ENCODE assay signal across 9 mouse cellular contexts in the genomic region with DNA sequence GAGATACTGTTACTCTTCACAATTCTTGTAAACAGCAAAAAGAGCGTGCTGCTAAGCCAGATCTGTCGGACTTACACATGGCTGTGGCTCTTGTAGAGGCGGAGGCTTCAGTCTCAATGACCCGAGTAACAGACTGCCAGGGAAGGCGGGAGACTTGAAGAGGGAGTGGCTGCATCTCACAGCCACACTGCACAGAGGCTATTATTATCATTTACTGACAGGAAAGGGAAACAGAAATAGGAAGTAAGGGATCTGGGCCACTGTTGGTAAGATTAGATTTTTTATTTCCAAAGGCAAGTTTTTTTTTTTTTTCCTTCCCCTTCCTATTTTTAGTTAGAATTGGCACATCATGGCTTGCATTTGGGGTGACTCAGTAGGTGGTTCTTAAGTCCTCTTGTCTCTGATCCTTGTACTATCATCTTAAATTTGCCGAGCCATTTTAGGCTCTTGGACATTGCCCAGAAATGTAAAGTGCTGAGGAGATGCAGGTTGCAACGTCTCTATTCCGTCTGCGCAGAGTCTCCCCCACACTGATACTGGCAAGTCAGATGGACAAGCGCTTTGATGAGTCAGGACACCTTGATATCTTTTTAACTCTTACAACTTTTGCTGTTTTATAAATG. TPM values are rescaled to one million over a fixed set of nuclear protein-coding genes. Genes with fewer than 3 reads are reported as not detected.
A peak's percentile ranks its signal among the peaks of the same experiment; 100 is the strongest.
DNase-seq lines count a peak whose midpoint lies in the region; ATAC-seq and TF ChIP-seq lines count a peak whose summit lies in the region.
"Had no signal": no experiment of that assay in that cellular context is flagged by ENCODE, and none has a peak within 500 bp of the region (broad histone marks: within the 10 kb centered on the region; RNA-seq: fewer than 3 reads in every experiment).

No protein-coding gene starts in this region.

- peak; percentile 91 to 94 for ATAC-seq in hematopoietic stem cell, adult 5-6 weeks (replicated peaks in 1 of 2; ENCODE audit: insufficient read depth in 1 of 2, low FRiP score in 2 of 2, low TSS enrichment in 1 of 2, low read depth in 1 of 2, poor library complexity in 2 of 2, severe bottlenecking in 2 of 2)
- peak; percentile 52; the same call in 1 of the 2 replicates for ATAC-seq in lung, embryonic 16.5 days (ENCODE audit: low read depth)

- no peak for TF ChIP-seq POLR2A in bone marrow macrophage, adult 2 months (IDR thresholded peaks at IDR 0.05; ENCODE audit: borderline replicate concordance, low read depth, low read length)

- H3K4me2 ChIP-seq in lung, embryonic 16.5 days (ENCODE audit: low read depth, low read length): peak overlapping the region; percentile 40
- H3K4me2 ChIP-seq: midbrain, embryonic 15.5 days had no signal

- H3K9me3 ChIP-seq in lung, embryonic 16.5 days (ENCODE audit: control insufficient read depth, low read length): no peaks in the 10 kb centered on the region
- H3K9me3 ChIP-seq: midbrain, embryonic 15.5 days had no signal

- 40% methylated on average over 10 of the region's 10 CpGs for WGBS in lung, embryonic 16.5 days

- H3K4me3 ChIP-seq in bone marrow macrophage, adult 2 months (ENCODE audit: insufficient read depth, low read length): peak overlapping the region; percentile 49
- H3K4me3 ChIP-seq in lung, embryonic 16.5 days (ENCODE audit: low read length): 0 out of 2 replicates have a peak overlapping the region, but pooled peaks have one; percentile 12
- H3K4me3 ChIP-seq: midbrain, embryonic 15.5 days had no signal

- peak overlapping the region; percentile 88 for H3K27ac ChIP-seq in bone marrow macrophage, adult 2 months (ENCODE audit: insufficient read depth, low read depth, low read length)
- H3K27ac ChIP-seq in lung, embryonic 16.5 days (ENCODE audit: low read length): no peak overlapping the region
- H3K27ac ChIP-seq: midbrain, embryonic 15.5 days had no signal

- H3K27me3 ChIP-seq in lung, embryonic 16.5 days (ENCODE audit: control insufficient read depth, insufficient read depth, low read depth, low read length): no peaks in the 10 kb centered on the region
- H3K27me3 ChIP-seq: midbrain, embryonic 15.5 days had no signal

- peaks cover 12% of the 10 kb centered on the region for H3K4me1 ChIP-seq in bone marrow macrophage, adult 2 months (ENCODE audit: control insufficient read depth, insufficient read depth, low read length)
- H3K4me1 ChIP-seq in lung, embryonic 16.5 days (replicated peaks; ENCODE audit: control insufficient read depth, insufficient read depth, low read length): no peaks in the 10 kb centered on the region
- H3K4me1 ChIP-seq: midbrain, embryonic 15.5 days had no signal

- peak overlapping the region; percentile 39; the same call in 1 of the 2 replicates for H3K9ac ChIP-seq in lung, embryonic 16.5 days (ENCODE audit: low read length)
- H3K9ac ChIP-seq: midbrain, embryonic 15.5 days had no signal

- TF ChIP-seq CTCF in bone marrow macrophage, adult 2 months (IDR thresholded peaks at IDR 0.05; ENCODE audit: low read depth, low read length): no peak

- peak; percentile 11 for DNase-seq in gastrocnemius, postnatal 25 days
- no peak for DNase-seq in gastrocnemius, postnatal 10 days
- no peak for DNase-seq in thymus, postnatal 4 days
- DNase-seq in cerebellum, adult 9-10 months: no peak
- no peak for DNase-seq in layer of hippocampus, postnatal 36 days

- H3K36me3 ChIP-seq in lung, embryonic 16.5 days (ENCODE audit: control insufficient read depth, insufficient read depth, low read length): no peaks in the 10 kb centered on the region
- H3K36me3 ChIP-seq: midbrain, embryonic 15.5 days had no signal

RNA-seq across cellular contexts. Expression of a gene that starts 20.3 kb away (rescaled TPM):
- 1 to 10 TPM; 6.3 to 6.9 TPM for total RNA-seq in gastrocnemius, postnatal 25 days (2021)
- 10 to 100 TPM in 1 of 2 experiments, 1 to 10 TPM in 1; 6.6 to 11.9 TPM for total RNA-seq in gastrocnemius, postnatal 10 days (2021)
- 7.7 and 8.4 TPM in 2 replicates for polyA plus RNA-seq in bone marrow macrophage, adult 2 months (2012; ENCODE audit: insufficient read depth, insufficient read length, missing spikeins)
- total RNA-seq in hematopoietic stem cell, adult 5-6 weeks (2017): 17.9 and 23.6 TPM in 2 replicates
- 9.8 and 10.4 TPM in 2 replicates for polyA plus RNA-seq in lung, embryonic 16.5 days (2015; fragmentation: Nextera tagmentation; extraction: Ambion mirVana)
- 10 to 100 TPM; 34.0 to 34.5 TPM for total RNA-seq in layer of hippocampus, postnatal 36 days (2021)

RNA-seq across cellular contexts. Expression of a gene that starts 51.0 kb away (rescaled TPM):
- 1 to 10 TPM; 5.3 to 5.8 TPM for total RNA-seq in gastrocnemius, postnatal 25 days (2021)
- total RNA-seq in gastrocnemius, postnatal 10 days (2021): 10 to 100 TPM in 1 of 2 experiments, 1 to 10 TPM in 1; 9.5 to 13.6 TPM
- polyA plus RNA-seq in bone marrow macrophage, adult 2 months (2012; ENCODE audit: insufficient read depth, insufficient read length, missing spikeins): 24.4 and 26.0 TPM in 2 replicates
- 39.3 and 43.5 TPM in 2 replicates for total RNA-seq in hematopoietic stem cell, adult 5-6 weeks (2017)
- polyA plus RNA-seq in lung, embryonic 16.5 days (2015; fragmentation: Nextera tagmentation; extraction: Ambion mirVana): 57.1 and 61.4 TPM in 2 replicates
- 10 to 100 TPM; 36.6 to 37.8 TPM for total RNA-seq in layer of hippocampus, postnatal 36 days (2021)
